Mouse (Mus musculus): Measurements from ENCODE around the gene Cbarp. TPM values are rescaled to one million over a fixed set of nuclear protein-coding genes. Genes with fewer than 3 reads are reported as not detected.

Gene Cbarp
- polyA plus RNA-seq, 1 experiment from 2014 or later, result 5.5 TPM

- WGBS, result 77% methylated on average over 8 of the region's 8 CpGs
Observed at GRCm38 (mm10) chr10:80087483-80087882, 53.2 kb downstream of the Cbarp start.

GRCm38 (mm10) chr10:80086847-80087246, 53.8 kb downstream of the Cbarp start:
- TF ChIP-seq CTCF (IDR thresholded peaks at IDR 0.05), result no peak
- no peak for TF ChIP-seq EP300 (IDR thresholded peaks at IDR 0.05)
- Histone ChIP-seq H3K27me3 (replicated peaks; ENCODE audit: insufficient read depth, low read length) (no peaks in the 10 kb centered on the region), H3K36me3 (ENCODE audit: insufficient read depth, low read length) (peaks cover 7% of the 10 kb centered on the region), H3K9ac (replicated peaks; ENCODE audit: low read depth) (0 out of 2 replicates have a peak overlapping the region, but pooled peaks have one; percentile 16), H3K9me3 (ENCODE audit: low read length) (no peaks in the 10 kb centered on the region), H3K4me2 (replicated peaks; ENCODE audit: low read depth, low read length) (no peak overlapping the region; the same call in 1 of the 2 replicates), H3K4me1 (ENCODE audit: insufficient read depth, low read depth, low read length) (peaks cover 19% of the 10 kb centered on the region), H3K4me3 (ENCODE audit: low read depth, low read length) (no peak overlapping the region), H3K27ac (ENCODE audit: low read length) (peak overlapping the region; percentile 55; the same call in 1 of the 2 replicates)
- peak; percentile 47 for DNase-seq (ENCODE audit: low spot score)
- 59% methylated on average over 3 of the region's 3 CpGs for WGBS
- peak; percentile 34 for ATAC-seq

More at GRCm38 (mm10) chr10:80087483-80087882, 53.2 kb downstream of the Cbarp start:
- peaks cover 19% of the 10 kb centered on the region for H3K4me1 ChIP-seq (ENCODE audit: insufficient read depth, low read depth, low read length)
- no peak for DNase-seq (ENCODE audit: low spot score)
- H3K36me3 ChIP-seq (ENCODE audit: insufficient read depth, low read length), result peaks cover under 1% of the 10 kb centered on the region; the same call in 1 of the 2 replicates
- no peak overlapping the region for H3K9ac ChIP-seq (replicated peaks; ENCODE audit: low read depth)
- no peak overlapping the region for H3K4me2 ChIP-seq (replicated peaks; ENCODE audit: low read depth, low read length)
- TF ChIP-seq CTCF (IDR thresholded peaks at IDR 0.05) (no peak), EP300 (IDR thresholded peaks at IDR 0.05) (no peak)
- no peaks in the 10 kb centered on the region for H3K9me3 ChIP-seq (ENCODE audit: low read length)
- H3K4me3 ChIP-seq (ENCODE audit: low read depth, low read length), result no peak overlapping the region
- no peaks in the 10 kb centered on the region for H3K27me3 ChIP-seq (replicated peaks; ENCODE audit: insufficient read depth, low read length)
- no peak for ATAC-seq
- 0 out of 2 replicates have a peak overlapping the region, but pooled peaks have one; percentile 9 for H3K27ac ChIP-seq (ENCODE audit: low read length)

- Histone ChIP-seq H3K4me1 (ENCODE audit: insufficient read depth, low read depth, low read length) (peaks cover 19% of the 10 kb centered on the region), H3K27me3 (replicated peaks; ENCODE audit: insufficient read depth, low read length) (no peaks in the 10 kb centered on the region), H3K9ac (replicated peaks; ENCODE audit: low read depth) (no peak overlapping the region; the same call in 1 of the 2 replicates), H3K36me3 (ENCODE audit: insufficient read depth, low read length) (peaks cover 23% of the 10 kb centered on the region), H3K4me2 (replicated peaks; ENCODE audit: low read depth, low read length) (no peak overlapping the region), H3K4me3 (ENCODE audit: low read depth, low read length) (no peak overlapping the region), H3K27ac (ENCODE audit: low read length) (peak overlapping the region; percentile 48), H3K9me3 (ENCODE audit: low read length) (no peaks in the 10 kb centered on the region)
- ATAC-seq, result peak; percentile 75
- TF ChIP-seq EP300 (IDR thresholded peaks at IDR 0.05) (peak; percentile 73), CTCF (IDR thresholded peaks at IDR 0.05) (no peak; the same call in 1 of the 2 replicates)
- 30% methylated on average over 9 of the region's 9 CpGs for WGBS
- peak; percentile 93 for DNase-seq (ENCODE audit: low spot score)
Observed at GRCm38 (mm10) chr10:80084817-80085487, 55.7 kb downstream of the Cbarp start.

- H3K27me3 ChIP-seq (replicated peaks; ENCODE audit: insufficient read depth, low read length), result no peaks in the 10 kb centered on the region
- no peak overlapping the region for H3K27ac ChIP-seq (ENCODE audit: low read length)
- H3K4me3 ChIP-seq (ENCODE audit: low read depth, low read length), result no peak overlapping the region
- H3K36me3 ChIP-seq (ENCODE audit: insufficient read depth, low read length), result peaks cover 38% of the 10 kb centered on the region
- WGBS, result 75% methylated on average over 3 of the region's 3 CpGs
- ATAC-seq (peak; percentile 9; the same call in 1 of the 2 replicates), DNase-seq (ENCODE audit: low spot score) (no peak)
- TF ChIP-seq CTCF (IDR thresholded peaks at IDR 0.05) (0 out of 2 replicates have a peak, but pooled peaks have one; percentile 14), EP300 (IDR thresholded peaks at IDR 0.05) (no peak)
- H3K9ac ChIP-seq (replicated peaks; ENCODE audit: low read depth), result no peak overlapping the region
- peaks cover 15% of the 10 kb centered on the region for H3K4me1 ChIP-seq (ENCODE audit: insufficient read depth, low read depth, low read length)
- no peaks in the 10 kb centered on the region for H3K9me3 ChIP-seq (ENCODE audit: low read length)
- H3K4me2 ChIP-seq (replicated peaks; ENCODE audit: low read depth, low read length), result no peak overlapping the region
Observed at GRCm38 (mm10) chr10:80081075-80081474, 59.6 kb downstream of the Cbarp start.

Other genes starting within 250 kb of the Cbarp start
- not detected in 2 replicates for gene Cfd, start 250.0 kb downstream of the Cbarp start, polyA plus RNA-seq (2015; fragmentation: Nextera tagmentation; extraction: Ambion mirVana)
- 32.0 and 32.8 TPM in 2 replicates for gene Med16, start 231.9 kb downstream of the Cbarp start, polyA plus RNA-seq (2015; fragmentation: Nextera tagmentation; extraction: Ambion mirVana)
- not detected in 2 replicates for gene Gm26602, start 230.0 kb downstream of the Cbarp start, polyA plus RNA-seq (2015; fragmentation: Nextera tagmentation; extraction: Ambion mirVana)
- gene Kiss1r, start 223.9 kb downstream of the Cbarp start, polyA plus RNA-seq (2015; fragmentation: Nextera tagmentation; extraction: Ambion mirVana), result 1.6 and 1.7 TPM in 2 replicates
- 123 and 129 TPM in 2 replicates for gene R3hdm4, start 219.6 kb downstream of the Cbarp start, polyA plus RNA-seq (2015; fragmentation: Nextera tagmentation; extraction: Ambion mirVana)
- 4.8 and 7.1 TPM in 2 replicates for gene Arid3a, start 213.8 kb downstream of the Cbarp start, polyA plus RNA-seq (2015; fragmentation: Nextera tagmentation; extraction: Ambion mirVana)
- gene Wdr18, start 180.7 kb downstream of the Cbarp start, polyA plus RNA-seq (2015; fragmentation: Nextera tagmentation; extraction: Ambion mirVana), result 32.8 and 44.2 TPM in 2 replicates
- gene Grin3b, start 170.1 kb downstream of the Cbarp start, polyA plus RNA-seq (2015; fragmentation: Nextera tagmentation; extraction: Ambion mirVana), result 0.24 and 0.32 TPM in 2 replicates
- gene Tmem259, start 156.5 kb downstream of the Cbarp start, polyA plus RNA-seq (2015; fragmentation: Nextera tagmentation; extraction: Ambion mirVana), result 26.7 and 27.6 TPM in 2 replicates
- 483 and 567 TPM in 2 replicates for gene Cnn2, start 152.3 kb downstream of the Cbarp start, polyA plus RNA-seq (2015; fragmentation: Nextera tagmentation; extraction: Ambion mirVana)
- gene Abca7, start 144.3 kb downstream of the Cbarp start, polyA plus RNA-seq (2015; fragmentation: Nextera tagmentation; extraction: Ambion mirVana), result 5.5 and 6.5 TPM in 2 replicates
- 20.1 and 22.2 TPM in 2 replicates for gene Arhgap45, start 124.2 kb downstream of the Cbarp start, polyA plus RNA-seq (2015; fragmentation: Nextera tagmentation; extraction: Ambion mirVana)
- 178 and 202 TPM in 2 replicates for gene Polr2e, start 101.0 kb downstream of the Cbarp start, polyA plus RNA-seq (2015; fragmentation: Nextera tagmentation; extraction: Ambion mirVana)
- 1,058 and 1,082 TPM in 2 replicates for gene Gpx4, start 93.7 kb downstream of the Cbarp start, polyA plus RNA-seq (2015; fragmentation: Nextera tagmentation; extraction: Ambion mirVana)
- 17.5 and 26.4 TPM in 2 replicates for gene Sbno2, start 35.3 kb downstream of the Cbarp start, polyA plus RNA-seq (2015; fragmentation: Nextera tagmentation; extraction: Ambion mirVana)
- gene Stk11, start 25.0 kb downstream of the Cbarp start, polyA plus RNA-seq (2015; fragmentation: Nextera tagmentation; extraction: Ambion mirVana), result 19.0 and 19.8 TPM in 2 replicates
- 463 and 491 TPM in 2 replicates for gene Atp5d, start 2.2 kb downstream of the Cbarp start, polyA plus RNA-seq (2015; fragmentation: Nextera tagmentation; extraction: Ambion mirVana)
- 13.2 and 14.2 TPM in 2 replicates for gene Midn, start 7.4 kb upstream of the Cbarp start, polyA plus RNA-seq (2015; fragmentation: Nextera tagmentation; extraction: Ambion mirVana)
- gene Cirbp, start 25.1 kb upstream of the Cbarp start, polyA plus RNA-seq (2015; fragmentation: Nextera tagmentation; extraction: Ambion mirVana), result 203 and 305 TPM in 2 replicates
- gene 1600002K03Rik, start 32.1 kb upstream of the Cbarp start, polyA plus RNA-seq (2015; fragmentation: Nextera tagmentation; extraction: Ambion mirVana), result 10.4 and 11.7 TPM in 2 replicates
- gene Efna2, start 38.6 kb upstream of the Cbarp start, polyA plus RNA-seq (2015; fragmentation: Nextera tagmentation; extraction: Ambion mirVana), result 5.1 and 6.9 TPM in 2 replicates
- 34.0 and 36.9 TPM in 2 replicates for gene Mum1, start 85.6 kb upstream of the Cbarp start, polyA plus RNA-seq (2015; fragmentation: Nextera tagmentation; extraction: Ambion mirVana)
- 295 and 327 TPM in 2 replicates for gene Ndufs7, start 108.3 kb upstream of the Cbarp start, polyA plus RNA-seq (2015; fragmentation: Nextera tagmentation; extraction: Ambion mirVana)
- gene Gamt, start 120.2 kb upstream of the Cbarp start, polyA plus RNA-seq (2015; fragmentation: Nextera tagmentation; extraction: Ambion mirVana), result 23.5 and 25.4 TPM in 2 replicates
- gene Dazap1, start 120.7 kb upstream of the Cbarp start, polyA plus RNA-seq (2015; fragmentation: Nextera tagmentation; extraction: Ambion mirVana), result 37.8 and 38.1 TPM in 2 replicates
- gene Rps15, start 151.6 kb upstream of the Cbarp start, polyA plus RNA-seq (2015; fragmentation: Nextera tagmentation; extraction: Ambion mirVana), result 651 and 741 TPM in 2 replicates
- gene Apc2, start 155.1 kb upstream of the Cbarp start, polyA plus RNA-seq (2015; fragmentation: Nextera tagmentation; extraction: Ambion mirVana), result 0.57 and 0.85 TPM in 2 replicates
- gene 2310011J03Rik, start 179.7 kb upstream of the Cbarp start, polyA plus RNA-seq (2015; fragmentation: Nextera tagmentation; extraction: Ambion mirVana), result 58.4 and 64.8 TPM in 2 replicates
- gene Pcsk4, start 188.7 kb upstream of the Cbarp start, polyA plus RNA-seq (2015; fragmentation: Nextera tagmentation; extraction: Ambion mirVana), result 3.4 and 3.7 TPM in 2 replicates
- 15.4 and 17.6 TPM in 2 replicates for gene Reep6, start 189.1 kb upstream of the Cbarp start, polyA plus RNA-seq (2015; fragmentation: Nextera tagmentation; extraction: Ambion mirVana)
- 6.4 and 7.3 TPM in 2 replicates for gene Adamtsl5, start 207.6 kb upstream of the Cbarp start, polyA plus RNA-seq (2015; fragmentation: Nextera tagmentation; extraction: Ambion mirVana)
- 1.00 and 1.0 TPM in 2 replicates for gene Plk5, start 215.6 kb upstream of the Cbarp start, polyA plus RNA-seq (2015; fragmentation: Nextera tagmentation; extraction: Ambion mirVana)
- gene Mex3d, start 246.8 kb upstream of the Cbarp start, polyA plus RNA-seq (2015; fragmentation: Nextera tagmentation; extraction: Ambion mirVana), result 6.0 and 6.3 TPM in 2 replicates

Measured in lung, postnatal 0 days (tissue).